Mouse (Mus musculus) liver, adult 2 months (tissue): Measurements from ENCODE around the gene Rbp4. TPM values are rescaled to one million over a fixed set of nuclear protein-coding genes. Genes with fewer than 3 reads are reported as not detected.

ENCODE experiments used
- DNase-seq: peaks from one replicate; pipeline ENCODE4 v3.0.0-alpha.2; 2011; ENCODE audit warnings: low read depth, low spot score; ENCODE audit errors: extremely low read depth
- H3K27ac ChIP-seq: fragments of 200-500 bp; replicated peaks from 2 replicates; pipeline ENCODE4 v1.5.1; 2012; ENCODE audit warnings: low read depth, mild to moderate bottlenecking, control low read depth, inconsistent platforms, low read length; ENCODE audit not compliant: insufficient read depth
- H3K27me3 ChIP-seq: fragments of 200-500 bp; 2 replicates; pipeline ENCODE4 v1.6.1; 2012; ENCODE audit warnings: mild to moderate bottlenecking, moderate library complexity, low read length, inconsistent platforms; ENCODE audit not compliant: control insufficient read depth, insufficient read depth
- H3K36me3 ChIP-seq: fragments of 200-500 bp; 2 replicates; pipeline ENCODE4 v1.6.1; 2012; ENCODE audit warnings: low read length, inconsistent platforms; ENCODE audit not compliant: control insufficient read depth, insufficient read depth
- H3K4me1 ChIP-seq: fragments of 200-500 bp; 2 replicates; pipeline ENCODE4 v1.6.1; 2011; ENCODE audit warnings: low read length; ENCODE audit not compliant: control insufficient read depth, insufficient read depth
- H3K4me3 ChIP-seq: fragments of 200-500 bp; 2 replicates; pipeline ENCODE4 v1.5.1; 2011; ENCODE audit warnings: low read depth, mild to moderate bottlenecking, control low read depth, low read length, moderate library complexity; ENCODE audit not compliant: insufficient read depth
- H3K79me2 ChIP-seq: fragments of 200-500 bp; 2 replicates; pipeline ENCODE4 v1.6.1; 2012; ENCODE audit warnings: inconsistent platforms, mild to moderate bottlenecking, low read length, moderate library complexity; ENCODE audit not compliant: control insufficient read depth, insufficient read depth
- H3K9ac ChIP-seq: fragments of 200-500 bp; 2 replicates; pipeline ENCODE4 v1.6.1; 2012; ENCODE audit warnings: low read depth, mild to moderate bottlenecking, control low read depth, inconsistent platforms, low read length
- CTCF ChIP-seq: fragments of 200-500 bp; IDR thresholded peaks from 2 replicates; pipeline ENCODE4 v1.5.1; 2011; ENCODE audit warnings: low read depth, low read length, control low read depth
- POLR2A ChIP-seq: fragments of 200-500 bp; IDR thresholded peaks from 2 replicates; pipeline ENCODE4 v1.6.1; 2011; ENCODE audit warnings: low read length, control low read depth; ENCODE audit not compliant: insufficient read depth; ENCODE audit errors: extremely low read depth
- WGBS: fragments of 180-500 bp; shearing (Covaris S2); methylation state at CpG from one replicate; pipeline ENCODE4 v1.1.7; 2018; 5-methylcytosine and 5-hydroxymethylcytosine counted together
- polyA plus RNA-seq: library from polyadenylated mRNA; depleted of rRNA; stranded (reverse); fragments of >200 nt; gene quantifications from 2 replicates; pipeline ENCODE4 v1.2.3, GENCODE M21; 2012
- total RNA-seq: library from RNA; depleted of rRNA; stranded (reverse); fragments of >200 nt; gene quantifications from 2 replicates; pipeline ENCODE4 v1.2.3, GENCODE M21; 2014

The Rbp4 gene
- total and polyA plus RNA-seq, 2 experiments: 2,479 to 5,105 TPM

- Histone ChIP-seq H3K79me2 (no peaks in the 10 kb centered on the region), H3K4me3 (no peak overlapping the region), H3K36me3 (no peaks in the 10 kb centered on the region), H3K4me1 (peaks cover 10% of the 10 kb centered on the region), H3K9ac (no peak overlapping the region), H3K27ac (no peak overlapping the region), H3K27me3 (no peaks in the 10 kb centered on the region)
- WGBS: 12% methylated on average over 11 of the region's 11 CpGs
- peak; percentile 67 for DNase-seq
- no peak for TF ChIP-seq CTCF
- TF ChIP-seq POLR2A: no peak
Measured at GRCm38 (mm10) chr19:38133986-38134385, 8.9 kb upstream of the Rbp4 start.

GRCm38 (mm10) chr19:38132481-38132880 lies 7.4 kb upstream of the Rbp4 start, which contains the start of gene Pde6c:
Gene Pde6c (plus strand): TSS chr19:38132781.
- Histone ChIP-seq H3K9ac (no peak within 1 kb of the TSS), H3K36me3 (no peaks in the 10 kb centered on the region), H3K27ac (no peak within 1 kb of the TSS), H3K79me2 (no peaks in the 10 kb centered on the region), H3K4me3 (no peak within 1 kb of the TSS), H3K4me1 (peaks cover 10% of the 10 kb centered on the region), H3K27me3 (no peaks in the 10 kb centered on the region)
- no peak for DNase-seq
- 87% methylated on average over 6 of the region's 6 CpGs for WGBS
- TF ChIP-seq CTCF (no peak), POLR2A (no peak)

- Histone ChIP-seq H3K4me1 (peaks cover 10% of the 10 kb centered on the region), H3K27me3 (no peaks in the 10 kb centered on the region), H3K27ac (peak overlapping the region; percentile 47), H3K4me3 (no peak overlapping the region), H3K9ac (no peak overlapping the region), H3K36me3 (peaks cover 21% of the 10 kb centered on the region), H3K79me2 (peaks cover 7% of the 10 kb centered on the region; the same call in 1 of the 2 replicates)
- WGBS: 26% methylated on average over 8 of the region's 8 CpGs
- DNase-seq: peak; percentile 73
- TF ChIP-seq CTCF (no peak), POLR2A (no peak)
Measured at GRCm38 (mm10) chr19:38126656-38127055, 1.6 kb upstream of the Rbp4 start.

GRCm38 (mm10) chr19:38124401-38125218 lies 471 bp downstream of the Rbp4 start:
- H3K4me3 ChIP-seq: peak overlapping the region; percentile 92
- no peak for DNase-seq
- under 1% methylated on average over 72 of the region's 77 CpGs for WGBS
- peak overlapping the region; percentile 99 for H3K27ac ChIP-seq
- TF ChIP-seq POLR2A (peak; percentile 94), CTCF (no peak)
- peaks cover 13% of the 10 kb centered on the region for H3K4me1 ChIP-seq
- H3K79me2 ChIP-seq: peaks cover 7% of the 10 kb centered on the region; the same call in 1 of the 2 replicates
- H3K36me3 ChIP-seq: peaks cover 30% of the 10 kb centered on the region
- H3K27me3 ChIP-seq: no peaks in the 10 kb centered on the region
- H3K9ac ChIP-seq: peak overlapping the region; percentile 94

- peaks cover 16% of the 10 kb centered on the region for H3K4me1 ChIP-seq
- peak overlapping the region; percentile 85 for H3K9ac ChIP-seq
- peaks cover 36% of the 10 kb centered on the region for H3K36me3 ChIP-seq
- peak overlapping the region; percentile 92 for H3K4me3 ChIP-seq
- no peaks in the 10 kb centered on the region for H3K27me3 ChIP-seq
- peak overlapping the region; percentile 95 for H3K27ac ChIP-seq
- DNase-seq: peak; percentile 33
- peaks cover 7% of the 10 kb centered on the region; the same call in 1 of the 2 replicates for H3K79me2 ChIP-seq
- TF ChIP-seq CTCF (no peak), POLR2A (no peak)
- WGBS: 8% methylated on average over 9 of the region's 9 CpGs
Measured at GRCm38 (mm10) chr19:38123921-38124320, 1.2 kb downstream of the Rbp4 start.
